Comparison of ENCODE assay signal across 11 mouse cellular contexts in the genomic region with DNA sequence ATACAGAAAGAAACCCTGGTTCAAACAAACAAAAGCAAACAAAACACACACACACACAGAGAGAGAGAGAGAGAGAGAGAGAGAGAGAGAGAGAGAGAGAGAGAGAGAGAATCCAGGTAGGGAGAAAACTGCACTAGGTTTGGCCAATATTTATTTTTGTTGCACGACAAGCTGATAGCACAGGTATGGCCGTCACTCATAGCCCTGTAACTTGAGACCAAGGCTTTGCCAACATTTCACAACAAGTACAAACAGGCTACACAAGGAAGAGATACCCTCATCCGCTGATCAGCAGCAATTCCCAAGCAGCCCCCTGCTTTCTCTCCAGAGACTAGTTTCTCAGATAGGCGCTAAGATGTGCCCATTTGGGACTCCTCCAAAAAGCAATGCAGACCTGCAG. TPM values are rescaled to one million over a fixed set of nuclear protein-coding genes. Genes with fewer than 3 reads are reported as not detected.
DNase-seq lines count a peak whose midpoint lies in the region; ATAC-seq and TF ChIP-seq lines count a peak whose summit lies in the region.
"Had no signal": no experiment of that assay in that cellular context is flagged by ENCODE, and none has a peak within 500 bp of the region (broad histone marks: within the 10 kb centered on the region; RNA-seq: fewer than 3 reads in every experiment).

No protein-coding gene starts in this region.

- peaks cover 23% of the 10 kb centered on the region for H3K36me3 ChIP-seq in hindbrain, embryonic 10.5 days
- no peaks in the 10 kb centered on the region for H3K36me3 ChIP-seq in hindbrain, embryonic 16.5 days (ENCODE audit: control insufficient read depth, insufficient read depth, low read length)
- H3K36me3 ChIP-seq in embryonic facial prominence, embryonic 10.5 days (replicated peaks): peaks cover 29% of the 10 kb centered on the region
- 0 out of 2 replicates have a peak, but pooled peaks cover 5% of the 10 kb centered on the region for H3K36me3 ChIP-seq in intestine, embryonic 15.5 days
- peaks cover 3% of the 10 kb centered on the region; the same call in 1 of the 2 replicates for H3K36me3 ChIP-seq in liver, postnatal 0 days (replicated peaks; ENCODE audit: insufficient read depth, low read length)
- H3K36me3 ChIP-seq in forebrain, embryonic 14.5 days (ENCODE audit: control insufficient read depth, insufficient read depth, low read length): no peaks in the 10 kb centered on the region

- WGBS in hindbrain, embryonic 10.5 days: 72% methylated on average over 4 of the region's 4 CpGs
- WGBS in hindbrain, embryonic 16.5 days: 82% methylated on average over 4 of the region's 4 CpGs
- WGBS in embryonic facial prominence, embryonic 10.5 days: 50% methylated on average over 4 of the region's 4 CpGs
- WGBS in intestine, embryonic 15.5 days: 43% methylated on average over 4 of the region's 4 CpGs
- 66% methylated on average over 4 of the region's 4 CpGs for WGBS in liver, postnatal 0 days (ENCODE audit: insufficient replicate concordance)
- WGBS in forebrain, embryonic 14.5 days: 85% methylated on average over 4 of the region's 4 CpGs

- no peak overlapping the region for H3K4me2 ChIP-seq in hindbrain, embryonic 16.5 days (ENCODE audit: low read length)
- peak overlapping the region; percentile 28 for H3K4me2 ChIP-seq in intestine, embryonic 15.5 days (replicated peaks)
- peak overlapping the region; percentile 50 for H3K4me2 ChIP-seq in liver, postnatal 0 days (ENCODE audit: low read depth, low read length)
- H3K4me2 ChIP-seq in forebrain, embryonic 14.5 days (ENCODE audit: low read length): no peak overlapping the region
- H3K4me2 ChIP-seq: heart, embryonic 13.5 days had no signal

- H3K4me3 ChIP-seq in hindbrain, embryonic 10.5 days: no peak overlapping the region
- no peak overlapping the region for H3K4me3 ChIP-seq in hindbrain, embryonic 16.5 days (ENCODE audit: low read length)
- no peak overlapping the region for H3K4me3 ChIP-seq in embryonic facial prominence, embryonic 10.5 days
- H3K4me3 ChIP-seq in intestine, embryonic 15.5 days (replicated peaks): peak overlapping the region; percentile 10
- H3K4me3 ChIP-seq in liver, postnatal 0 days (ENCODE audit: low read depth, low read length): no peak overlapping the region
- H3K4me3 ChIP-seq in forebrain, embryonic 14.5 days (ENCODE audit: low read depth, low read length): no peak overlapping the region
- H3K4me3 ChIP-seq: heart, embryonic 13.5 days had no signal

- intact Hi-C loops in left cerebral cortex, postnatal 4 days (cut with DNase I): loop anchor here (2.0 to 10.0 kb wide), 2 partner anchors 128 to 498 kb away; no protein-coding TSS in a partner anchor

- ATAC-seq in hindbrain, embryonic 16.5 days: no peak
- ATAC-seq in intestine, embryonic 15.5 days: peak; percentile 67
- peak; percentile 77 for ATAC-seq in liver, postnatal 0 days
- no peak for ATAC-seq in forebrain, embryonic 14.5 days
- ATAC-seq in granulocyte monocyte progenitor cell, adult 5-6 weeks (replicated peaks; ENCODE audit: poor library complexity, severe bottlenecking): no peak

- TF ChIP-seq EP300 in liver, postnatal 0 days (IDR thresholded peaks at IDR 0.05; ENCODE audit: low read depth): no peak

- H3K27ac ChIP-seq in hindbrain, embryonic 10.5 days: peak overlapping the region; percentile 75
- no peak overlapping the region for H3K27ac ChIP-seq in hindbrain, embryonic 16.5 days (ENCODE audit: low read depth, low read length)
- peak overlapping the region; percentile 78 for H3K27ac ChIP-seq in embryonic facial prominence, embryonic 10.5 days (replicated peaks)
- peak overlapping the region; percentile 64 for H3K27ac ChIP-seq in intestine, embryonic 15.5 days
- peak overlapping the region; percentile 93 for H3K27ac ChIP-seq in liver, postnatal 0 days (ENCODE audit: low read depth)
- no peak overlapping the region for H3K27ac ChIP-seq in forebrain, embryonic 14.5 days (ENCODE audit: low read depth, low read length)
- H3K27ac ChIP-seq: heart, embryonic 13.5 days; macrophage had no signal

- H3K9ac ChIP-seq in hindbrain, embryonic 16.5 days (ENCODE audit: low read depth, low read length): no peak overlapping the region
- H3K9ac ChIP-seq in intestine, embryonic 15.5 days: peak overlapping the region; percentile 12; the same call in 1 of the 2 replicates
- 0 out of 2 replicates have a peak overlapping the region, but pooled peaks have one; percentile 36 for H3K9ac ChIP-seq in liver, postnatal 0 days (replicated peaks)
- H3K9ac ChIP-seq in forebrain, embryonic 14.5 days (ENCODE audit: low read length): no peak overlapping the region
- H3K9ac ChIP-seq: heart, embryonic 13.5 days had no signal

- no peak for TF ChIP-seq CTCF in liver, postnatal 0 days (IDR thresholded peaks at IDR 0.05; ENCODE audit: low read depth)

- no peak for DNase-seq in hindbrain, embryonic 10.5 days (ENCODE audit: low spot score)
- no peak for DNase-seq in embryonic facial prominence, embryonic 10.5 days (ENCODE audit: low spot score)
- DNase-seq in liver, postnatal 0 days: no peak
- no peak for DNase-seq in left cerebral cortex, postnatal 4 days
- DNase-seq in forebrain, embryonic 14.5 days (ENCODE audit: low spot score): no peak
- DNase-seq: adrenal gland, postnatal 14 days had no signal

- H3K9me3 ChIP-seq in hindbrain, embryonic 10.5 days: no peaks in the 10 kb centered on the region
- H3K9me3 ChIP-seq in hindbrain, embryonic 16.5 days (ENCODE audit: control insufficient read depth, low read length): 0 out of 2 replicates have a peak, but pooled peaks cover 3% of the 10 kb centered on the region
- H3K9me3 ChIP-seq in embryonic facial prominence, embryonic 10.5 days: no peaks in the 10 kb centered on the region
- no peaks in the 10 kb centered on the region for H3K9me3 ChIP-seq in intestine, embryonic 15.5 days
- H3K9me3 ChIP-seq in liver, postnatal 0 days (ENCODE audit: low read length): no peaks in the 10 kb centered on the region
- H3K9me3 ChIP-seq in forebrain, embryonic 14.5 days (replicated peaks; ENCODE audit: control insufficient read depth, low read length): no peaks in the 10 kb centered on the region
- H3K9me3 ChIP-seq: heart, embryonic 13.5 days had no signal

- H3K4me1 ChIP-seq in hindbrain, embryonic 10.5 days (replicated peaks): peaks cover 12% of the 10 kb centered on the region
- H3K4me1 ChIP-seq in hindbrain, embryonic 16.5 days (ENCODE audit: control insufficient read depth, insufficient read depth, low read depth, low read length): no peaks in the 10 kb centered on the region
- peaks cover 13% of the 10 kb centered on the region for H3K4me1 ChIP-seq in embryonic facial prominence, embryonic 10.5 days
- H3K4me1 ChIP-seq in intestine, embryonic 15.5 days (replicated peaks): peaks cover 4% of the 10 kb centered on the region; the same call in 1 of the 2 replicates
- peaks cover 5% of the 10 kb centered on the region for H3K4me1 ChIP-seq in liver, postnatal 0 days (ENCODE audit: insufficient read depth)
- H3K4me1 ChIP-seq in forebrain, embryonic 14.5 days (ENCODE audit: control insufficient read depth, insufficient read depth, low read length): no peaks in the 10 kb centered on the region

- no peaks in the 10 kb centered on the region for H3K27me3 ChIP-seq in hindbrain, embryonic 10.5 days (ENCODE audit: insufficient read depth, poor library complexity, severe bottlenecking)
- no peaks in the 10 kb centered on the region for H3K27me3 ChIP-seq in hindbrain, embryonic 16.5 days (replicated peaks; ENCODE audit: control insufficient read depth, insufficient read depth, low read length)
- H3K27me3 ChIP-seq in embryonic facial prominence, embryonic 10.5 days (replicated peaks; ENCODE audit: low read depth, poor library complexity, severe bottlenecking): no peaks in the 10 kb centered on the region
- H3K27me3 ChIP-seq in intestine, embryonic 15.5 days (replicated peaks): no peaks in the 10 kb centered on the region
- no peaks in the 10 kb centered on the region for H3K27me3 ChIP-seq in liver, postnatal 0 days (ENCODE audit: insufficient read depth, low read length)
- no peaks in the 10 kb centered on the region for H3K27me3 ChIP-seq in forebrain, embryonic 14.5 days (replicated peaks; ENCODE audit: control insufficient read depth, insufficient read depth, low read length)
- H3K27me3 ChIP-seq: heart, embryonic 13.5 days had no signal

RNA-seq across cellular contexts. Expression of gene Zfp36l1, which starts 9.7 kb away (rescaled TPM):
- polyA plus RNA-seq in hindbrain, embryonic 10.5 days (2016; fragmentation: Nextera tagmentation; extraction: Ambion mirVana): 106 and 117 TPM in 2 replicates
- 38.0 and 50.8 TPM in 2 replicates for polyA plus RNA-seq in hindbrain, embryonic 16.5 days (2015; fragmentation: Nextera tagmentation; extraction: Ambion mirVana)
- 114 and 119 TPM in 2 replicates for polyA plus RNA-seq in embryonic facial prominence, embryonic 10.5 days (2016; fragmentation: Nextera tagmentation; extraction: Ambion mirVana)
- 95.8 and 107 TPM in 2 replicates for polyA plus RNA-seq in intestine, embryonic 15.5 days (2015; fragmentation: Nextera tagmentation; extraction: Ambion mirVana)
- 42.0 and 45.7 TPM in 2 replicates for polyA plus RNA-seq in liver, postnatal 0 days (2015; fragmentation: Nextera tagmentation; extraction: Ambion mirVana)
- total RNA-seq in left cerebral cortex, postnatal 4 days (2021): 10 to 100 TPM; 47.2 to 54.4 TPM
- 39.7 and 45.5 TPM in 2 replicates for polyA plus RNA-seq in forebrain, embryonic 14.5 days (2014; fragmentation: Nextera tagmentation; extraction: Ambion mirVana)
- 1.9 and 8.5 TPM in 2 replicates for total RNA-seq in granulocyte monocyte progenitor cell, adult 5-6 weeks (2014; fragmentation: Nextera tagmentation)
- total RNA-seq in granulocyte monocyte progenitor cell, adult 5-6 weeks (2017): 0.36 and 0.56 TPM in 2 replicates

Comparison
In these comparisons a context has a peak if more than half of its experiments do, and no peak if none do; other contexts are left out.
1. H3K27ac ChIP-seq: peak in hindbrain, embryonic 10.5 days (single experiment), embryonic facial prominence, embryonic 10.5 days (single experiment), intestine, embryonic 15.5 days (single experiment) and liver, postnatal 0 days (single experiment); none in hindbrain, embryonic 16.5 days (single experiment) and forebrain, embryonic 14.5 days (single experiment).
2. ATAC-seq: peak in intestine, embryonic 15.5 days (single experiment) and liver, postnatal 0 days (single experiment); none in hindbrain, embryonic 16.5 days (single experiment), forebrain, embryonic 14.5 days (single experiment) and granulocyte monocyte progenitor cell, adult 5-6 weeks (single experiment).
3. H3K4me2 ChIP-seq: peak in intestine, embryonic 15.5 days (single experiment) and liver, postnatal 0 days (single experiment); none in hindbrain, embryonic 16.5 days (single experiment) and forebrain, embryonic 14.5 days (single experiment).
4. H3K9ac ChIP-seq: peak in intestine, embryonic 15.5 days (single experiment) and liver, postnatal 0 days (single experiment); none in hindbrain, embryonic 16.5 days (single experiment) and forebrain, embryonic 14.5 days (single experiment).